Mouse (Mus musculus): Measurements from ENCODE around the gene Bcas3.
"Not testable (repeated sequence)": the region's sequence is repeated elsewhere in the genome, so short reads cannot be mapped to it uniquely, and the experiment has no call there.

The Bcas3 gene

GRCm38 (mm10) chr11:85712026-85712804 is 359.2 kb downstream of the Bcas3 start:
- no peak for DNase-seq (ENCODE audit: low read depth, low spot score)

GRCm38 (mm10) chr11:85712860-85713813 is 360.2 kb downstream of the Bcas3 start:
- DNase-seq (ENCODE audit: low read depth, low spot score): no peak

- no peak for DNase-seq (ENCODE audit: low read depth, low spot score)
These were observed 360.8 kb downstream of the Bcas3 start for GRCm38 (mm10) chr11:85713814-85714208.

- no peak for DNase-seq (ENCODE audit: low read depth, low spot score)
These were observed 361.5 kb downstream of the Bcas3 start for GRCm38 (mm10) chr11:85714312-85714931.

- DNase-seq (ENCODE audit: low read depth, low spot score): not testable (repeated sequence)
These were observed 363.8 kb downstream of the Bcas3 start for GRCm38 (mm10) chr11:85716730-85717129.

- DNase-seq (ENCODE audit: low read depth, low spot score): no peak
These were observed 366.1 kb downstream of the Bcas3 start for GRCm38 (mm10) chr11:85719091-85719490.

GRCm38 (mm10) chr11:85719766-85720165 is 366.8 kb downstream of the Bcas3 start:
- DNase-seq (ENCODE audit: low read depth, low spot score): no peak

- DNase-seq (ENCODE audit: low read depth, low spot score): no peak
These were observed 367.4 kb downstream of the Bcas3 start for GRCm38 (mm10) chr11:85720269-85720773.

- no peak for DNase-seq (ENCODE audit: low read depth, low spot score)
These were observed 369.0 kb downstream of the Bcas3 start for GRCm38 (mm10) chr11:85721986-85722385.

GRCm38 (mm10) chr11:85724159-85724558 is 371.2 kb downstream of the Bcas3 start:
- no peak for DNase-seq (ENCODE audit: low read depth, low spot score)

GRCm38 (mm10) chr11:85729725-85730124 is 376.8 kb downstream of the Bcas3 start:
- no peak for DNase-seq (ENCODE audit: low read depth, low spot score)

GRCm38 (mm10) chr11:85732462-85733012 is 379.6 kb downstream of the Bcas3 start:
- no peak for DNase-seq (ENCODE audit: low read depth, low spot score)

- DNase-seq (ENCODE audit: low read depth, low spot score): no peak
These were observed 380.6 kb downstream of the Bcas3 start for GRCm38 (mm10) chr11:85733577-85733976.

GRCm38 (mm10) chr11:85734317-85735211 is 381.6 kb downstream of the Bcas3 start:
- DNase-seq (ENCODE audit: low read depth, low spot score): no peak

- no peak for DNase-seq (ENCODE audit: low read depth, low spot score)
These were observed 384.3 kb downstream of the Bcas3 start for GRCm38 (mm10) chr11:85737227-85737626.

- no peak for DNase-seq (ENCODE audit: low read depth, low spot score)
These were observed 384.9 kb downstream of the Bcas3 start for GRCm38 (mm10) chr11:85737893-85738292.

GRCm38 (mm10) chr11:85738585-85738984 is 385.6 kb downstream of the Bcas3 start:
- DNase-seq (ENCODE audit: low read depth, low spot score): no peak

- no peak for DNase-seq (ENCODE audit: low read depth, low spot score)
These were observed 386.5 kb downstream of the Bcas3 start for GRCm38 (mm10) chr11:85739266-85739977.

GRCm38 (mm10) chr11:85746373-85746772 is 393.4 kb downstream of the Bcas3 start:
- DNase-seq (ENCODE audit: low read depth, low spot score): no peak

GRCm38 (mm10) chr11:85748891-85749290 is 395.9 kb downstream of the Bcas3 start:
- no peak for DNase-seq (ENCODE audit: low read depth, low spot score)

Data from CD4-positive helper T cell, adult 2 months (primary cell).